Mouse (Mus musculus) testis, adult 2 months (tissue): ENCODE data around the gene Cul3. TPM values are rescaled to one million over a fixed set of nuclear protein-coding genes. Genes with fewer than 3 reads are reported as not detected.

Experiments used
- H3K27ac ChIP-seq: fragments of 200-500 bp; 2 replicates; pipeline ENCODE4 v1.5.1; 2012; ENCODE audit warnings: low read depth, low read length; ENCODE audit not compliant: control insufficient read depth, insufficient read depth
- H3K27me3 ChIP-seq: fragments of 200-500 bp; 2 replicates; pipeline ENCODE4 v1.6.1; 2012; ENCODE audit warnings: mild to moderate bottlenecking, low read length, moderate library complexity; ENCODE audit not compliant: control insufficient read depth, insufficient read depth
- H3K36me3 ChIP-seq: fragments of 200-500 bp; 2 replicates; pipeline ENCODE4 v1.6.1; 2012; ENCODE audit warnings: mild to moderate bottlenecking, low read length; ENCODE audit not compliant: control insufficient read depth, insufficient read depth
- H3K4me1 ChIP-seq: fragments of 200-500 bp; 2 replicates; pipeline ENCODE4 v1.6.1; 2012; ENCODE audit warnings: low read length; ENCODE audit not compliant: control insufficient read depth, insufficient read depth
- H3K4me3 ChIP-seq: fragments of 200-500 bp; 2 replicates; pipeline ENCODE4 v1.5.1; 2012; ENCODE audit warnings: low read depth, mild to moderate bottlenecking, low read length, moderate library complexity, mixed read lengths; ENCODE audit not compliant: control insufficient read depth
- CTCF ChIP-seq: fragments of 200-500 bp; IDR thresholded peaks from 2 replicates; pipeline ENCODE4 v1.5.1; 2012; ENCODE audit warnings: low read depth, mild to moderate bottlenecking, inconsistent platforms, low read length, moderate library complexity; ENCODE audit not compliant: control insufficient read depth, insufficient read depth, insufficient replicate concordance
- POLR2A ChIP-seq: fragments of 200-500 bp; IDR thresholded peaks from 2 replicates; pipeline ENCODE4 v1.6.1; 2012; ENCODE audit warnings: low read depth, mild to moderate bottlenecking, inconsistent platforms, low read length, moderate library complexity; ENCODE audit not compliant: control insufficient read depth
- polyA plus RNA-seq: library from polyadenylated mRNA; depleted of rRNA; stranded (reverse); fragments of >200 nt; gene quantifications from 2 replicates; pipeline ENCODE4 v1.2.3, GENCODE M21; 2012; rRNA removed

The Cul3 gene
- polyA plus RNA-seq, 1 experiment = 116 TPM

DNA sequence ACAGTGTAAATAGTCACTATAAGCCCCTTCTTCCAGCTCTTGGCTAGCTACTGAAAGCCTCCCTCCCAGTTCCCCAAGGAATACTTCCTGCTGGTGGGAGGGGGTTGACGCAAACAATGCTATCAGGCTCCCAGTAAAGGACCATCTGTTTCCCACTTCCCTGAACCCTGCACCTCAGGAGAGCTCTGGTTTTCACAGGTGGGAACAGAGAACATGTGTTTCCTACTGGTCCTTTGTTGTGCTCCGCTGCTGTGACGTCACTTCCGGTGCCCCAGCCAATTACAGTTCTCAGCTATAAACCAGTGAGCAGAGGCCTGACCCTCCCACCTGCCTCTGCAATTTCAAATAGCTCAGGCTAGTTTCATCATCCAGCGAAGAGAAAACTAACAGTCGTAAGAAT, 122.0 kb downstream of the Cul3 start, which contains the start of gene Fam124b:
TSS of gene Fam124b (minus strand) at position 206 of the 400 bp plus-strand sequence.
- H3K27ac ChIP-seq = no peak within 1 kb of the TSS; the same call in 1 of the 2 replicates

More for the DNA sequence above, 122.0 kb downstream of the Cul3 start, which contains the start of gene Fam124b:
- Histone ChIP-seq H3K4me1 (peaks cover 10% of the 10 kb centered on the region), H3K27me3 (no peaks in the 10 kb centered on the region), H3K4me3 (peak within 1 kb of the TSS; percentile 79), H3K36me3 (no peaks in the 10 kb centered on the region)
- TF ChIP-seq CTCF = no peak
- no peak for TF ChIP-seq POLR2A

Other genes with a start within 250 kb of the Cul3 start
- 33.7 and 35.5 TPM in 2 replicates for gene Fam124b, start 122.0 kb downstream of the Cul3 start, polyA plus RNA-seq
- not detected in 2 replicates for gene Gm45261, start 121.0 kb upstream of the Cul3 start, polyA plus RNA-seq